Comparison of ENCODE assay signal across 8 mouse cellular contexts in genomic region chr2:167634865-167635512, GRCm38 (mm10). TPM values are rescaled to one million over a fixed set of nuclear protein-coding genes. Genes with fewer than 3 reads are reported as not detected.
DNase-seq lines count a peak whose midpoint lies in the region; ATAC-seq and TF ChIP-seq lines count a peak whose summit lies in the region.

No protein-coding gene starts in this region.

- H3K9ac ChIP-seq in heart, embryonic 12.5 days: no peak overlapping the region
- H3K9ac ChIP-seq in ES-E14 (ENCODE audit: insufficient read depth, low read depth, low read length, poor library complexity, severe bottlenecking): no peak overlapping the region; the same call in 1 of the 2 replicates
- H3K9ac ChIP-seq in forebrain, postnatal 0 days: no peak overlapping the region
- H3K9ac ChIP-seq in liver, postnatal 0 days (replicated peaks): 0 out of 2 replicates have a peak overlapping the region, but pooled peaks have one; percentile 41

- no peak overlapping the region for H3K27ac ChIP-seq in heart, embryonic 12.5 days (ENCODE audit: poor library complexity, severe bottlenecking)
- H3K27ac ChIP-seq in ES-E14 (ENCODE audit: insufficient read depth, low read depth, low read length, poor library complexity, severe bottlenecking): no peak overlapping the region
- H3K27ac ChIP-seq in forebrain, postnatal 0 days (ENCODE audit: low read depth, low read length): no peak overlapping the region
- no peak overlapping the region for H3K27ac ChIP-seq in liver, postnatal 0 days (ENCODE audit: low read depth)

- 0 out of 2 replicates have a peak, but pooled peaks cover 2% of the 10 kb centered on the region for H3K9me3 ChIP-seq in heart, embryonic 12.5 days (replicated peaks)
- no peaks in the 10 kb centered on the region for H3K9me3 ChIP-seq in ES-E14 (ENCODE audit: control insufficient read depth, insufficient read depth, low read depth, low read length)
- H3K9me3 ChIP-seq in forebrain, postnatal 0 days (ENCODE audit: low read length): no peaks in the 10 kb centered on the region
- H3K9me3 ChIP-seq in liver, postnatal 0 days (ENCODE audit: low read length): no peaks in the 10 kb centered on the region

- WGBS in heart, embryonic 12.5 days: 66% methylated on average over 7 of the region's 7 CpGs
- WGBS in forebrain, postnatal 0 days: 83% methylated on average over 7 of the region's 7 CpGs
- WGBS in liver, postnatal 0 days (ENCODE audit: insufficient replicate concordance): 67% methylated on average over 7 of the region's 7 CpGs

- H3K4me1 ChIP-seq in heart, embryonic 12.5 days (replicated peaks): peaks cover 30% of the 10 kb centered on the region
- H3K4me1 ChIP-seq in ES-E14 (ENCODE audit: control insufficient read depth in 2 of 2, insufficient read depth in 2 of 2, low read length in 2 of 2, poor library complexity in 1 of 2): peaks cover 8 to 16% of the 10 kb centered on the region in 2 experiments
- peaks cover 19% of the 10 kb centered on the region for H3K4me1 ChIP-seq in forebrain, postnatal 0 days (ENCODE audit: insufficient read depth)
- peaks cover 34% of the 10 kb centered on the region for H3K4me1 ChIP-seq in liver, postnatal 0 days (ENCODE audit: insufficient read depth)

- no peak for DNase-seq in heart, adult 9 months (ENCODE audit: low spot score in 2 of 2)
- no peak for DNase-seq in ES-E14 (ENCODE audit: low read depth, low spot score)
- no peak for DNase-seq in forebrain, postnatal 0 days
- DNase-seq in liver, postnatal 0 days: no peak
- no peak for DNase-seq in left cerebral cortex, postnatal 14 days (ENCODE audit: low spot score in 2 of 2)
- no peak for DNase-seq in gastrocnemius, postnatal 25 days
- DNase-seq in kidney, postnatal 25 days: no peak

- peak overlapping the region; percentile 62 for H3K4me2 ChIP-seq in heart, embryonic 12.5 days
- peak overlapping the region; percentile 53 for H3K4me2 ChIP-seq in forebrain, postnatal 0 days (ENCODE audit: low read depth)
- peak overlapping the region; percentile 71 for H3K4me2 ChIP-seq in liver, postnatal 0 days (ENCODE audit: low read depth, low read length)

- intact Hi-C loops in left cerebral cortex, postnatal 14 days (cut with DNase I): no loop called here

- no peak for TF ChIP-seq EP300 in liver, postnatal 0 days (IDR thresholded peaks at IDR 0.05; ENCODE audit: low read depth)

- in situ Hi-C loops in ES-E14 (cut with MboI; ENCODE audit: low sequenced_read_pairs in 2 of 2, unreplicated experiment in 2 of 2): no loop called here

- no peaks in the 10 kb centered on the region for H3K36me3 ChIP-seq in heart, embryonic 12.5 days
- H3K36me3 ChIP-seq in ES-E14 (ENCODE audit: control insufficient read depth, insufficient read depth, low read length, poor library complexity, severe bottlenecking): no peaks in the 10 kb centered on the region
- no peaks in the 10 kb centered on the region for H3K36me3 ChIP-seq in forebrain, postnatal 0 days (ENCODE audit: insufficient read depth)
- H3K36me3 ChIP-seq in liver, postnatal 0 days (replicated peaks; ENCODE audit: insufficient read depth, low read length): no peaks in the 10 kb centered on the region

- ATAC-seq in heart, embryonic 12.5 days (ENCODE audit: insufficient number of reproducible peaks, low FRiP score): no peak
- ATAC-seq in forebrain, postnatal 0 days: no peak
- ATAC-seq in liver, postnatal 0 days: no peak

- no peak for TF ChIP-seq CTCF in forebrain, postnatal 0 days (IDR thresholded peaks at IDR 0.05; ENCODE audit: low read depth)
- no peak for TF ChIP-seq CTCF in liver, postnatal 0 days (IDR thresholded peaks at IDR 0.05; ENCODE audit: low read depth)

- no peaks in the 10 kb centered on the region for H3K27me3 ChIP-seq in heart, embryonic 12.5 days (replicated peaks)
- H3K27me3 ChIP-seq in forebrain, postnatal 0 days (ENCODE audit: insufficient read depth, low read length): no peaks in the 10 kb centered on the region
- no peaks in the 10 kb centered on the region for H3K27me3 ChIP-seq in liver, postnatal 0 days (ENCODE audit: insufficient read depth, low read length)

- peak overlapping the region; percentile 33; the same call in 1 of the 2 replicates for H3K4me3 ChIP-seq in heart, embryonic 12.5 days
- H3K4me3 ChIP-seq in ES-E14 (ENCODE audit: insufficient read depth in 1 of 2, low read depth in 1 of 2, low read length in 2 of 2, poor library complexity in 1 of 2, severe bottlenecking in 1 of 2): peak overlapping the region in 1 of 2 experiments; percentile 31; a peak in 1 of 4 replicates
- peak overlapping the region; percentile 17 for H3K4me3 ChIP-seq in forebrain, postnatal 0 days (ENCODE audit: low read depth, low read length)
- peak overlapping the region; percentile 30 for H3K4me3 ChIP-seq in liver, postnatal 0 days (ENCODE audit: low read depth, low read length)

TF ChIP-seq in ES-E14, 5 proteins besides CTCF, POLR2A, EP300 and RAD21:
- TF ChIP-seq MAFK (IDR thresholded peaks at IDR 0.05; ENCODE audit: insufficient read depth, low read depth, low read length) (no peak), HCFC1 (IDR thresholded peaks at IDR 0.05; ENCODE audit: borderline replicate concordance, insufficient read depth, low read length) (no peak), ZNF384 (IDR thresholded peaks at IDR 0.05; ENCODE audit: low read depth, low read length) (peak; percentile 78)
TF ChIP-seq in ES-E14: peak in this region for 1.

RNA-seq across cellular contexts. Expression of gene Ube2v1, which starts 3.1 kb away (rescaled TPM):
- polyA plus RNA-seq in heart, embryonic 12.5 days (2016; fragmentation: Nextera tagmentation; extraction: Ambion mirVana): 216 and 235 TPM in 2 replicates
- 68.2 and 115 TPM in 2 replicates for total RNA-seq in ES-E14 (2012; rRNA removed)
- total RNA-seq in forebrain, postnatal 0 days (2014; rRNA removed): 161 TPM in 2 replicates
- polyA plus RNA-seq in forebrain, postnatal 0 days (2015; fragmentation: Nextera tagmentation; extraction: Ambion mirVana): 328 and 369 TPM in 2 replicates
- polyA plus RNA-seq in liver, postnatal 0 days (2015; fragmentation: Nextera tagmentation; extraction: Ambion mirVana): 122 TPM in 2 replicates
- 100 to 1,000 TPM; 215 to 250 TPM for total RNA-seq in left cerebral cortex, postnatal 14 days (2021)
- 100 to 1,000 TPM; 157 to 160 TPM for total RNA-seq in gastrocnemius, postnatal 25 days (2021)

RNA-seq across cellular contexts. Expression of gene Gm20431, which starts 26.3 kb away (rescaled TPM):
- 10.4 and 11.5 TPM in 2 replicates for polyA plus RNA-seq in heart, embryonic 12.5 days (2016; fragmentation: Nextera tagmentation; extraction: Ambion mirVana)
- 21.9 and 37.4 TPM in 2 replicates for total RNA-seq in ES-E14 (2012; rRNA removed)
- not detected in 2 replicates for total RNA-seq in forebrain, postnatal 0 days (2014; rRNA removed)
- polyA plus RNA-seq in forebrain, postnatal 0 days (2015; fragmentation: Nextera tagmentation; extraction: Ambion mirVana): 7.5 and 9.7 TPM in 2 replicates
- polyA plus RNA-seq in liver, postnatal 0 days (2015; fragmentation: Nextera tagmentation; extraction: Ambion mirVana): 1.7 and 2.4 TPM in 2 replicates
- total RNA-seq in left cerebral cortex, postnatal 14 days (2021): 10 to 100 TPM; 63.3 to 65.1 TPM
- 10 to 100 TPM in 1 of 2 experiments, 1 to 10 TPM in 1; 7.7 to 11.6 TPM for total RNA-seq in gastrocnemius, postnatal 25 days (2021)

RNA-seq across cellular contexts. Expression of gene Cebpb, which starts 53.7 kb away (rescaled TPM):
- 14.2 and 16.8 TPM in 2 replicates for polyA plus RNA-seq in heart, embryonic 12.5 days (2016; fragmentation: Nextera tagmentation; extraction: Ambion mirVana)
- total RNA-seq in ES-E14 (2012; rRNA removed): 9.1 and 11.2 TPM in 2 replicates
- total RNA-seq in forebrain, postnatal 0 days (2014; rRNA removed): 4.2 and 5.7 TPM in 2 replicates
- 4.3 and 4.5 TPM in 2 replicates for polyA plus RNA-seq in forebrain, postnatal 0 days (2015; fragmentation: Nextera tagmentation; extraction: Ambion mirVana)
- 27.5 and 43.6 TPM in 2 replicates for polyA plus RNA-seq in liver, postnatal 0 days (2015; fragmentation: Nextera tagmentation; extraction: Ambion mirVana)
- 10 to 100 TPM; 12.6 to 13.4 TPM for total RNA-seq in left cerebral cortex, postnatal 14 days (2021)
- 10 to 100 TPM; 93.5 to 95.6 TPM for total RNA-seq in gastrocnemius, postnatal 25 days (2021)

RNA-seq across cellular contexts. Expression of gene Tmem189, which starts 54.6 kb away (rescaled TPM):
- polyA plus RNA-seq in heart, embryonic 12.5 days (2016; fragmentation: Nextera tagmentation; extraction: Ambion mirVana): 46.6 and 48.3 TPM in 2 replicates
- 43.7 and 54.9 TPM in 2 replicates for total RNA-seq in ES-E14 (2012; rRNA removed)
- total RNA-seq in forebrain, postnatal 0 days (2014; rRNA removed): 37.7 and 39.5 TPM in 2 replicates
- polyA plus RNA-seq in forebrain, postnatal 0 days (2015; fragmentation: Nextera tagmentation; extraction: Ambion mirVana): 33.7 and 38.4 TPM in 2 replicates
- polyA plus RNA-seq in liver, postnatal 0 days (2015; fragmentation: Nextera tagmentation; extraction: Ambion mirVana): 9.8 and 10.1 TPM in 2 replicates
- total RNA-seq in left cerebral cortex, postnatal 14 days (2021): 10 to 100 TPM; 54.6 to 58.5 TPM
- 10 to 100 TPM; 13.4 to 18.9 TPM for total RNA-seq in gastrocnemius, postnatal 25 days (2021)
